Mouse (Mus musculus) olfactory bulb, adult 2 months (tissue): Measurements from ENCODE around the gene Upf1.

Source experiments
- CTCF ChIP-seq: fragments of 200-500 bp; IDR thresholded peaks from 2 replicates; pipeline ENCODE4 v1.5.1; 2012; ENCODE audit warnings: low read depth, mild to moderate bottlenecking, low read length, moderate library complexity; ENCODE audit not compliant: insufficient read depth
- POLR2A ChIP-seq: fragments of 200-500 bp; IDR thresholded peaks from 2 replicates; pipeline ENCODE4 v1.6.1; 2012; ENCODE audit warnings: mild to moderate bottlenecking, low read depth, low read length, moderate library complexity; ENCODE audit not compliant: insufficient read depth

DNA sequence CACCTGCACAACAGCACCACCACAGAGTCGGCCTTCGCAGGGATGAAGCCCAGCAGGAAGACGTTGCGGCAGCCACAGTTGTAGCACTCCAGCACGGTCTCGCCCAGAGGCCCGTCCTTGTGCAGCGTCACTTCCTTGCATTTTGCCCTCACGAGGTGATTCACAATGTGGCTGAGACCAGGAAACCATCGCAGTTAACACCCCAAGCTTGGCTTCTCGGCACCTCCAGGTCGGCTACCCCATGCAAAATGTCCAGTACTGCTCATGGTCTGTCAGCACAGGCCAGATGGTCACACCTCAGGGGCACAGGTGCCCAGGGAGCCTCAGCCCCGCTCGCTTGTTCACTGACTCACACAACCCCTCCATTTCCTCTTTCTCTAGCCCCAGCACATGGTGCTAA lies 11.1 kb downstream of the Upf1 start:
- TF ChIP-seq CTCF (no peak), POLR2A (no peak)
